Mouse (Mus musculus): Measurements from ENCODE around the gene Synpo2l. TPM values are rescaled to one million over a fixed set of nuclear protein-coding genes. Genes with fewer than 3 reads are reported as not detected.

The Synpo2l gene
- polyA plus RNA-seq, 1 experiment: 0.49 TPM

DNA sequence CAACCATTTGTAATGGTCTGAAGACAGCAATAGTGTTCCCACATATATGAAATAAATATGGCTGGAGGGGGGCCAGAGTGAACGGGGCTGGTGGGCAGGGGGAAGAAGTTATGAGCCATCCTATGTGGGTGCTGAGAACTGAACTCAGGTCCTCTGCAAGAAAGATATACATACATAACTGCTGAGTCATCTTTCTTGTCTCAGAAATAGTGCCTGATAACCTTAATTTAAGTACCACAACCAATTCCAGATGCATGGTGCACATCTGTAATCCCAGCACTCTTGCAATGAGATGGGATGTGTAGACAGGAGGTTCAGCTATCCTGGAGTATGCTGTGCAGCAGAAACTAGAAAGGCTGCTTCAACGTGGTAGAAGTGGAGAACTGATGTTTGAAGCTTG is 13.6 kb upstream of the Synpo2l start:
- no peak for DNase-seq (ENCODE audit: low read depth)

DNA sequence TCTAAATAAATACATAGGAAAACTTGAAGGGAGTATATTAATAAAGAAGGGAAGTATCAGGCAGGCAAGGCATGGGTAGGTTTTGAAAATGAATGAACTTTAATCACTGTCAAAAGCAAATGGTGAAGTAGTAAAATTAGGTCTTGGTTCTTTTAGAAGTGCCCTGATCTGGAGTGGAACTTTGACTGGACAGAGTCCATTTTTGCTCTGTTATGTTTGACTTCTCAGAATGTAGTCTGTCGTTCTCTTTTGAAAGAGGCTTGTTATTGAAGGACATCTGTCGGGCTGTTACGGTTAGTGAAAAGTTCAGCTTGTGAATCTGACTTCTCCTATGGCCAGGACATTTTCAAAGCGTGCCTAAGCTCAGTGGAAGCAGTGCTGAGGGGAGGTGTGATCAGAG is 9.8 kb upstream of the Synpo2l start:
- DNase-seq (ENCODE audit: low read depth): no peak

DNA sequence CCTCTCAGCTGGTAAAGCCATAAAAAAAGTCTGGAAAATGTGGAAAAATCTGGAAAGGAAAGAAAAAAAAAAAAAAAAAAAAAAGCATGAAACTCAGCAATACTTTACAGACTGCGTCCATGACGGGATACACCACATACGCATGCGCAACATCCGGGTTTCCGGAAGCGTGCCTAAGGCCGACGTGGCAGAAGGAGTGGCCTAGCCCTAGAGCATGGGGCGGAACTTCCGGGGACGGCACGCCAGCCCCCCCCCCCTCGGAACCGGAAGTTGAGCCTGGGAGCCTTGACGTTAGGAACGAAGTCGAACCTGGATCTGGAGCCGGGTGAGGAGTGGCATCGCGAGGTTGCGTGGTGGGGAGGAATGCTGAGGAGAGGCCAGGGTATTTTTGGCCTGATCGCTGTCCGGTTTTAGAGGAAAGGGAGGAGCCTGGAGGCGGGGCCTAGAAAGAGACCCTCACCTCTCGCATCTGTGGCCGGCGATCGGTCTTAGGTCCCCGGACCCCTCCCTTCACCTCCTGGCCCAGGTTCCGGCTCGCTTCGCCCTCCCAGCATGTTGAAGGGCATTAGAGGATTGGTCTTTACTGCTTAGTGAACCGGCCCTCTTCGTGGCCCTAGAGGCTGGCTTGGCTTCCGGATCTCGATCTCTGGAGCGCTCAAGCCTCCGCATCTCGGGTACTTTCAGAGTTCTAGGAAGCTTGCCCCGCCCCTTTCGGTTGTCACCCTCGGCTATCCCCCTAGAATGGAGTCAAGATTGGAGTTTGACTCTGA is 6.1 kb upstream of the Synpo2l start, which contains the start of gene Sec24c:
Gene Sec24c, plus strand, starts transcription at position 245 of the 770 bp plus-strand sequence.
- DNase-seq (ENCODE audit: low read depth): peak; percentile 88

DNA sequence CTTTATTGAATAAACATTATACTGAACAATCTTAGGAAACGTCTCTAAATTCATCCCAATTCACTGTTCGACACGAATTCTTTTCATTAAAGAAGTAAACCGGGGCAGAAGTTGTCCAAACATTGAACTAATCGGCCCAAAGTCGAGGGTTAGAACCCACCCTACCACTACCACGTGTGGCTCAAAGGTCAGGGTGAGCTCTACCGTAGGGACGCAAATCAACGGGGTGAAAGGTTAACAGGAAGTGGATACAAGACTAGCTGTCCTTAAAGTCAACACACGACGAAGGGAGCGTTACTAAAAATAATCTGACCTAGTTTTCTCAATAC is 5.5 kb upstream of the Synpo2l start:
- DNase-seq (ENCODE audit: low read depth): no peak

DNA sequence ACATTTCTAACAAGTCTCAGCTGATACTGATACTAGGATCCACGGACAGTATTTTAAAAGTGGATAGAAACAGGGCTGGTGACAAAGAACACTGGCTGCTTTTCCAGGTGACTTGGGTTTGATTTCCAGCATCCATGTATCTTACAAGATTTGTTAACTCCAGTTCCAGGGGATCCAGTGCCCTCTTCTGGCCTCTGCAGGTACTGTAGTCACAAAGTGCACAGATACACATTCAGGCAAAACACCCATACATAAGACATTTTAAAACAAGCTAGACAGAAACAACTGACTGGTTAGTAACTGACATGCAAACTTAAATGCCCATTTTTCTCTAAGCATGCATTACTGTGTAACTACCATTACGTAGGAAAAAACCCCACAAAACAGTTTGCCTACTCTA is 4.8 kb upstream of the Synpo2l start:
- DNase-seq (ENCODE audit: low read depth): no peak

DNA sequence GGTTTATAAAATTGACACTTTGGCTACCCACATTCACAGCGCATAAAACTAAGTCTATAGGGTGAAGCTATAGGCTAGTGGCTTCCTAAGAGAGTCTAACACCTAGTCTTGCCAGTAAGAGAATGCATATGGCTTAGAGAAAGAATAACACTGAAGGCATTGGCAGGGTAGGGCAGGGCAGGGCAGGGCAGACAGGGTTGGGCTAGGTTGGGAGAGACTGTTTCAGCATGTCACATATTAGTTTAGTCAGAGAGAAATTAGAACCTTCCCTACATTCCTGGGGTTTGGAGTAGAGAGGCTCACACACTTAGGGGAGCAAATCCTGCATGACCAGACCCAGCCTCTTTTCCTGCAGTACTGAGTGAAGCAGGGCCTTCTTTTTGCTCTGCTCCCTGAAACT is 685 bp downstream of the Synpo2l start:
- no peak for DNase-seq (ENCODE audit: low read depth)

DNA sequence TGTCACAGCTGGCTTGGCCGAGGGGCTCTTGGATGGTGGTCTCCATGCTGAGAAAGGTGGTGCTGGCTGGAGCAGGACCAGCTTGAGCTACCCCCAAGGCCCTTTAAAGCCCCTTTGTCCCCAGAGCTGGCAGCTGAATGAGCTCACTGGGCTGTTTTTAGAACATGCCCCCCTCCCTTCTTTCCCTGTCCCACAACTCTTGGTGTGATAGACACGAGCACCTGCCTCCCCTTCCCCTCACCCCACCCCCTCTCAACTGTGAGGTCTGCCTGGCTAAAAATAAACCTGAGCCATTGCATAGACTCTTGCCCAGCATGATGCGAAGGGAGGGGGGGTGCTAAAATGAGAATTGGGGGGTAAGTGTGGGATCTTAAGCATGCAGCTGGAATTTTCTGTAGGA is 3.7 kb downstream of the Synpo2l start:
- no peak for DNase-seq (ENCODE audit: low read depth)

DNA sequence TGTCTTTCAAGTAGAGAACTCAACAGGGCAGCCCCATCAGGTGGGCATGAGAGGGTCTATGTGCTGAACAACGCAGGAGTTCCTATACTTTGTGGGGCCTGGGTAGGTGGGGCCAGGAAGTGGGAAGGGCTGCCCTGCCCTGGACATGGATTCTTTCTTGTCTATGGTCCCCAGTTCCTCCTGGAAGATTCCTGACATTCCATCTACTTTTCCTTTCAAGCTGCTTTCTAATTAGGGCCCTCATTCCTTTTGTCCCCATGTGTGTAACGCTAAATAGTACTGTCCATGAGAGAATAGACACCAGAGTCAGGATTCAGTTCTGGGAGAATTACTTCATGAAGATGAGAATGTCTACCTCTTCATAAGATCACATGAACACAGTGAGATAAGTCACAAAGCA is 4.6 kb downstream of the Synpo2l start:
- no peak for DNase-seq (ENCODE audit: low read depth)

DNA sequence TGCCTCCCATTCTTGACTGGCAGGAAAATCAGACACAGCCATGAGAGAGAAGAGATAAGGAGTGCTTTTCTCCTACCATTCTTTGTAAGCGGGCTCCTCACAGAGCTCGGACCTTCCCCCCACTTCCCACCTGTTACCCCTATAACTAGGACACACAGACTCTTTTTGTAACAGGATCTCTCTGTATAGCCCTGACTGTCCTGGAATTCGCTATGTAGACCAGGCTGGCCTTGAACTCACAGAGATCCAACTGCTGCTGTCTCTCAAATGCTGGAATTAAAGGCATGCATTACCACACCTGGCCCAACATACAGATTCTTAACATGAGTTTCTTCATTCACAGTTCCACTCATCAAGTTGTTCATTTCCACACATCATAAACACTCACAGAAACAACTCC is 5.4 kb downstream of the Synpo2l start:
- DNase-seq (ENCODE audit: low read depth): no peak

DNA sequence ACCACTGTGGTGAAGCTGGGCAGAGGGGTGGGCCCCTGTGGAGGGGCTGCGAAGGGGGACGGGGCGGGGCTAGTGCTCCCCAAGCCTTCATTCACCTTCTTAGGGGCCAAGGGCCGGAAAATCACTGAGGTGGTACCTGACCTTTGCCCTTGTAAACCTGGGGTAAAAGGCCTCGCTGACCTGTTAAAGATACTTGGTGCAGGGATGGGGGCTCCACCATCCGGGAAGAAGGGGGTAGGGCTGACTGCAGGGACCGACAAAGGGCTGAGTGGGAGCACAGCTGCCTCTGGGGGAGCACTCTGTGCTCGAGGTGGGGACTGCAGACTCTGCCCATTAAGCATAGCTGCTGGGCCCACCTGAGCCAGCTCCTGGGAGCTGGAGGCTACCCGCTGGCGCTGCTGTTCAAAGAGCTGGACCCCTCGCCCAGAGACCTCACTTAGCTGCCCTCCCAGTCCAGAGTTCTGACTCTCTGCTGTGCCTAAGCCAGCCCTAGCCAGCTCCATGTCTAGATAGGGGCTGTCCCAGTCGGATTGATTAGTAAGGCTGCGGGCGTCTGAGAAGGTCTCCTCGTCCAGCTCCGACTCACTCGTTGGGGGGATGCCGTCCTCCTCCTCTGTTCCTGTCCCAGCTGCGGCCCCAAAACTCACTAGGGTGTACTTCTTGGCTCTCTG is 6.4 kb downstream of the Synpo2l start:
- no peak for DNase-seq (ENCODE audit: low read depth)

DNA sequence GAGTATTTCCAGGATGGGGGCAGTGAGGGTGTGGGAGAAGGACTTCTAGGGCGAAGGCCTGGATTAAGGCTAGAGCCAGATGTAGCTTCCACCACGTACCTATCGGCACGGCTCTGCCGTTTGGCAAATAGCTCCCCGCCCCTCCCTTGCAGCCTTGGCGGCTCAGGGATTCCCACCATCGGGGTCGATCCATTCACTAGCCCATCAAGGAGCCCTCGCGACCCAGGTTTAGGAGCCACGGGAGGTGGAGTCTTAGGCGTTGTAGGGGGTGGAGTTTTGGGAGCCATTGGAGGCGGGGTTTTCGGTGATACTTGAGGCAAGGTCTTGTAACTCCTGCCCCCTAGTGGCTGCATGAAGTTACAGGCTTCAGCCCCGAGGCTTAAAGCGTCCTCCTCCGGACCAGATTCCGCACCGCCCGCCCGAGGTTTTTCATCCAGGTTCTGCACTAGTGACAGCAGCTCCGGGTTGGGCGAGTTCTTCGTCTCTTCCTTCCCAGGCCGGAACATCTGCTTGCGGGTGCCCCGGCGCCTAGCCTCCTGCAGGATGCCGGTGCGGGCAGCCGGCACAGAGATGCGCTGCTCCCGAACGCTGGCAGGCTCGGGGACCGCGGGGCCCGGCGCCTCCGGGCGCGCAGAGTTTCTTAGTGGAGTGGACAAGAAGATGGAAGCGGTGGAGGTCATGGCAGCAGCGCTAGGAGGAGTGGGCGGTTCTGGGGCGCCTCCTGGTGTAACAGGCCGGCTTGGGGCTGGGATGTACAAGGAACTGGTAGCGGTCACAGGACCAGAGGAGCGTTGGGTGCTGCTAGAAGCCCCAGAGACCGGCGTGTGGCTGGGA is 7.1 kb downstream of the Synpo2l start:
- no peak for DNase-seq (ENCODE audit: low read depth)

DNA sequence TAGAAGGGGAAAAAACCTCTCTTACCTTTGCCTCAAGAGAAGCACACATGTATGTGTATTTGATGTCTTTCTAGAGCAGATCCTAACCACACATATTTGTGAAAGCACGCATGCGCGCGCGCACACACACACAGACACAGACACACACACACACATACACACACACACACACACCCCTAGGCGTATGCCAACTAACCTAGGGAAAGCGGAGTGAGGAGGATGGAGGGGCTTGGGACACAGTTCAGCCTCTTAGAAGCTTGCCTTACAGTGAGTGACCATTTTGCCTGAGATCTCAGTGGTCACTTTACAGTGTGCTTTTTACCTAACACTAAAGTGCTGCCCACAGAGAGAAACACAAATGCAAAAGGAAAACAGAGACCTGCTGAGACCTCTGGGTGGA is 8.5 kb downstream of the Synpo2l start:
- DNase-seq (ENCODE audit: low read depth): no peak

DNA sequence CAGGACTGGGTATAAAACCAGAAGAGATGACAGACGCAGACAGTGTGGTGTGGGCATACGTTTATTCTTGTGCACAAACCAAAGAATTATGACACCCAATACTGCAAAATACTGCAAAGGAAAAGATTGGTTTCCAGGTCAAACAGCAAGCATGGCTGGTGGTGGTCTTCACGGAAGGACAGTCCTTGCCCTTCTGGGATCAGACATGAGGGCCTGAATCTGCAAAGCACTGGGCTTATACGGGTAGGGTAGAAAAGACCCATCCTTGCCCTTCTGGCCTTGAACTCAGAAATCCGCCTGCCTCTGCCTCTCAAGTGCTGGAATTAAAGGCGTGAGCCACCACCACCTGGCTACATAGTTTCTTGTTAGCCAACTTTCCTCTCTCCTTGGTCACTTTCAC is 9.3 kb downstream of the Synpo2l start:
- no peak for DNase-seq (ENCODE audit: low read depth)

DNA sequence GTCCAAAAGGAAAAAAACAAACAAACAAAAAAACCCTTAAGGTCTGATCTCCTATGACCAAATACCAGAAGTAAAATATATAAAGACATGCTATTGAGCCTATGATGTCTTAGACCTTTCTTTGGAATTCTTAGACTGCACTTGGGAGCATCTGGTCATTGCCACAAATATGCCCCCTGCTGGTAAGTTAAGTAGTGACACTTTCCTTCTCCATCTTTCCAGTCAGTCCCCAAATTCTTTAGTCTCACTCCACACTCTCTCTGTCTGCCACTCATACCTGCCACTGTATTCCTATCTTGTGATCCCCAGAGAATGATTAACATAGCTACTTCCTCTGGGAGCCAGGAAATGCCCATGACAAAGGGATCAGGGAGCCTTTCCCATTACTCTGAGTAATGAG is 9.8 kb downstream of the Synpo2l start:
- no peak for DNase-seq (ENCODE audit: low read depth)

DNA sequence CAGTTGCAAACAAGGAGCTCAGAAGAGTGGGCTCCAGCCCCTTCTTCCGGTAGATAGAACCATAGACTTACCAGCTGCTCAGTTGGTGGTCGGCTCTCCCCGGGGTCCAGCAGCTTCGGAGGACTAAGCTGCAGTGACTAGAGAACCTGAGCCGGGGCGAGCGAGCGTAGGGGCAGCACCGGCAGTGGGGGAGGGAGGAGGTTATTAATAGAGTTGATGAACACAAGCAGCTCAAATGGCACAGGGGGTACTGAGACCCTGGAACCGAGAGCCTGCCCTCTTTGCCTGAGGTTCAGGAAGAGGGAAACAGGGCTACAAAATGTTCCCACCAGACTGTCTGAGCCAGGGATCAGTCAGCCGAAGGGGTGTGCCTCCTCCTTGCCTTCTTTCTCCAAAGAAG is 11.8 kb downstream of the Synpo2l start, which contains the start of gene Myoz1:
Gene Myoz1, minus strand, starts transcription at position 180 of the 400 bp plus-strand sequence.
- DNase-seq (ENCODE audit: low read depth): no peak

DNA sequence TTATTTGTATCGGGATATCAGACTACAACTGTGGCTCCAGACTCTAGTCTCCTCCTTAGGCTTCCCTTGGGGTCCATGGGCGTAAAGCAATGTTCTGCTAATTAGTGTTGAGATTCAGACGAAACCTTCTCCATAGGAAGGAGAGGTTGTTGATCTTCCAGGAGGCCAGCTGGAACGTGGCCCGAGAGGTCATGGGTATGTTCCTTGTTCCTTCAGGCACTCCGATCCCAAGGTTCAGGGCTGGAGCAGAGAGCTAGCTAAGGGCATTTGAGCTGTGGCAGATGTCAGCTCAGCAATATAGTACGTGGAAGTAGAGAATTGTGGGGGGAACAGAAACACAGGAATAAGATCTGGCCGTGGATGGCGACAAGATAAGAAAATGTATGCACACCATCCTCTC is 12.4 kb downstream of the Synpo2l start:
- no peak for DNase-seq (ENCODE audit: low read depth)

DNA sequence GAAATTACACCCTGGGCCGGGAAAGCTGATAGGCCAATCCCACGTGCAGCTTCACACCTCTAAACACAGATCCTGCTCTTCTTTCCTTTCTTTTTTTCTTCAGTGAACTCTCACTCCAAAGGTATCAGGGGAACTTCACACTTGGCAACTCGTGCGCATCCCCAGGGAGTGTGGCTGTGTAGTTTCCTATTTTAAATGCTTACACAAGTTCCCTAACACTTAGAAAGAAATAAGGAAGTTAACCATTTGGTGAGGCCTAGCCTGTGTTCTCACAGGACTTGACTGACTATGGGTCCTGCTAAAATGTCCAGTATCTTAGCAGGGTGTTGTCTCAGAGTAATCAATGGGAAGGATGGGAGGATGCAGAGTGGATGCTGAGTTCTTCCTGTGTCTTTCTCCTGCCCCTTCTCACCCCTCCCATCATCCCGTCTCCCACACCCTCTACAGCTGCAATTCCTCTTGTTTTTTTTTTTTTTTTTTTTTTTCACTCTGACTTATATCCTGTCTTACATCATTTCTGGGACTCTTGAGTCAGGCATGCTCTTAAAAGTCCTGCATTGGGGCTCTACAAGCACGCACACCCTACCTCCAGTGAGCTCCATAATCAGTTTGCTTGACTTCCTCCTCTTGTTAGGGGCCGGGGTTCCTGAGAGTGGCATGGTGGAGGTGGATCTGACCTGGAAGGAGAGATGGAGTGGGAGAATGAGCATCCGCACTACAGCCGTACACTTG is 13.3 kb downstream of the Synpo2l start:
- no peak for DNase-seq (ENCODE audit: low read depth)

DNA sequence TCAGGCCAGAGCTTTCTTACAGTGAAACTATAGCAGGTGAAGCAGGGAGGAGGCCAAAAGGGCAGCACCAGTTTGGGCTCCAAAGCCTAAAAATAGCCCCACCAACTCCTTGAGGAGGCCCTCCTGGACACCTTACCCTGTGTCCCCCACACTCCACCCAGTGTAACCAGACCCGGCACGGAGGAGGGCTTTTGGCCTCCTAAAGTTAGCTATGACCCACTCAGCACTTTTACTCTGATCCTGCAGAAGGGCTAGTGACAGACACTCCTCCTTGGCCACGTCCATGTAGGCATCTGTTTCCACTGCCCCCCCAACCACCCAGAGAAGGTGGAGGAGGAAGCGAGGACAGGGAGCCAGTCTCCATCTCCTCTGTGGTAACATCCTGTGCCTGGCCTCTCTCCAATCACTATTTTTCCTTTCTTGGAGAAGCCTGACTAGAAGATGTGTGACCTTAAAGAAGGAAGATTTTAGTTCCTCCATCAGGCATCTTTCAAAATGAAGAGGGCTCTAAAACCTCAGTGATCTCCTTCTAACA is 16.4 kb downstream of the Synpo2l start:
- no peak for DNase-seq (ENCODE audit: low read depth)

DNA sequence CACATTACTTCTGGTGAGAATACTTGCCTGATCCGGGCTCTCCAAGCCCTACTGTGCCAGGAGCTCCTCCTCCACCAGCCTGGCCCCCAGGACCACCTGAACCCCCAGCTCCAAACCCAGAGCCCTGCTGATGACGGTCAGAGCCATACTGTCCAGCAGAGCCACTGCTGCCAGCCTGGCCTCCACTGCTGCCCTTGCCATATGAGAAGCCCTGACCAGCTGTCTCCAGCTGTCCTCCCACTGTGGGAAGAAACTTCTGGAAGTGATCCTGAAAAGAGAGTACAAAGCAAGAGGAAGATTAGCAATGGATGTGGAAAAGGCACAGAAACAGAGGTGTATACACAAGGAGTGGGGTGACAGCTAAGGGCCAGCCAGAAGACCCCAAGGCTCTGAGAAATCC is 17.2 kb downstream of the Synpo2l start:
- DNase-seq (ENCODE audit: low read depth): no peak

DNA sequence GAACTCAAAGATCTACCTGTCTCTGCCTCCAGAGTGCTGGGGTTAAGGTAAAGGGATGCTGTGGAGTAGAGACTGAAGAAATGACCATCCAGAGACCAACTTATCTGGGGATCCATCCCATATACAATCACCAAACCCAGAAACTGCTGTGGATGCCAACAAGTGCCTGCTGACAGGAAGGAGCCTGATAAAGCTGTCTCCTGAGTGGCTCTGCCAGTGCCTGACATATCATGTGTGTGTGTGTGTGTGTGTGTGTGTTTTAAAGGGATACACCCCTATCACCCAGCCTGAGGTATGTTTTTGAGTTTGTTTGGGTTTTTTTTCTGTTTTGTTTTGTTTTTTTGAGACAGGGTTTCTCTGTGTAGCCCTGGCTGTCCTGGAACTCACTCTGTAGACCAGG is 21.8 kb downstream of the Synpo2l start:
- DNase-seq (ENCODE audit: low read depth): no peak

DNA sequence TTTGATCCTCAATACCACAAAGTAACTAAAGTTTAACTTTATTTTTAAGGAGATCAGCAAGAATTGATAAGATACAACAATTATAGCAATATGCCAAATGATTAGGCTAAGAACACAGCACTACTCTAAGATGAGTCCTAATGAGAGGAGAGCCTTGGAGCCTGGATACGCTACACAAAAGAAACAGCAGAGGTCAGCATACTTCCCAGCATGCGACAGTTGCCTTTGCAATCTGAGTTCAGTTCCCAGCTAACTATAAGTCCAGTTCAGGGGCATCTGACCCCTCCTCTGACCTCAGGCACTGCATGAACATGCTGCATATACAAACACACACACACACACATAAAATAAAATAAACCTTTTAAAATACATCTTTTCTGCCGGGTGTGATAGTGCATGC is 22.6 kb downstream of the Synpo2l start:
- no peak for DNase-seq (ENCODE audit: low read depth)

DNA sequence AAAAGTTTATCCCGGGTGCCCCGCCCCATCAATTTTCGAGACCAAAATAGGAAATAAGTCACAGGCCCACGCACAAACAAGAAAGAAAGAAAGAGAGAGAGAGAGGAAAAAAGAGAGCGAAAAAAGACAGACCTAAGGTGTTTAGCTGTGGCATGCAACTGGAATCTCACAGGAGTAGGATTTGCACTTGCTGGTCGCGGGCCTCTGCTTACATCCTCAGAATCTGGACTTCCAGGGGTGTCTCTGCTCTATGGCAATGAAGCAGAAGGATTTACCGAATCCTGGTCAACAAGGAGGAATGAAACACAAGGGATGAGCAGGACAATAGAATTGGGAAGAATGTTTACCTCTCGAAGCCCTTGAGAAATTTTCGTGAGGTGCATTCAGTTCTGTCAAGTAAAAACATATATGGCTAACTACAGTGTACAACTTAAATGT is 26.7 kb downstream of the Synpo2l start:
- DNase-seq (ENCODE audit: low read depth): no peak
